Mouse (Mus musculus): ENCODE results near the gene Prrt1. TPM values are rescaled to one million over a fixed set of nuclear protein-coding genes. Genes with fewer than 3 reads are reported as not detected.

Prrt1 gene
- 10.7 and 10.8 TPM in 2 replicates for polyA plus RNA-seq (2015; fragmentation: Nextera tagmentation; extraction: Ambion mirVana)

GRCm38 (mm10) chr17:34629221-34629751 is at the start of gene Prrt1:
Gene Prrt1, plus strand, starts transcription at chr17:34629533.
- peak within 1 kb of the TSS; percentile 95 for H3K27ac ChIP-seq
- no peaks in the 10 kb centered on the region for H3K9me3 ChIP-seq
- H3K27me3 ChIP-seq (replicated peaks): peaks cover 3% of the 10 kb centered on the region; the same call in 1 of the 2 replicates
- no peaks in the 10 kb centered on the region for H3K36me3 ChIP-seq (replicated peaks)
- peak within 1 kb of the TSS; percentile 71 for H3K4me3 ChIP-seq
- H3K4me2 ChIP-seq: peak within 1 kb of the TSS; percentile 89
- peaks cover 58% of the 10 kb centered on the region for H3K4me1 ChIP-seq
- H3K9ac ChIP-seq: peak within 1 kb of the TSS; percentile 63
- under 1% methylated on average over 16 of the region's 16 CpGs for WGBS
- ATAC-seq (replicated peaks): peak; percentile 46

- no peak overlapping the region for H3K27ac ChIP-seq
- 86% methylated on average over 12 of the region's 12 CpGs for WGBS
- no peak overlapping the region for H3K4me2 ChIP-seq
- no peaks in the 10 kb centered on the region for H3K36me3 ChIP-seq (replicated peaks)
- no peak overlapping the region for H3K4me3 ChIP-seq
- H3K27me3 ChIP-seq (replicated peaks): no peaks in the 10 kb centered on the region
- no peaks in the 10 kb centered on the region for H3K9me3 ChIP-seq
- H3K4me1 ChIP-seq: peaks cover 11% of the 10 kb centered on the region
- no peak for ATAC-seq (replicated peaks)
- H3K9ac ChIP-seq: no peak overlapping the region
These were observed 46.8 kb upstream of the Prrt1 start for GRCm38 (mm10) chr17:34582528-34582927.

- no peak for ATAC-seq (replicated peaks)
- no peak overlapping the region for H3K27ac ChIP-seq
- no peaks in the 10 kb centered on the region for H3K36me3 ChIP-seq (replicated peaks)
- no peak overlapping the region for H3K9ac ChIP-seq
- no peaks in the 10 kb centered on the region for H3K9me3 ChIP-seq
- no peaks in the 10 kb centered on the region for H3K27me3 ChIP-seq (replicated peaks)
- peaks cover 18% of the 10 kb centered on the region for H3K4me1 ChIP-seq
- H3K4me2 ChIP-seq: no peak overlapping the region
- 54% methylated on average over 7 of the region's 7 CpGs for WGBS
- no peak overlapping the region for H3K4me3 ChIP-seq
These were observed 45.9 kb upstream of the Prrt1 start for GRCm38 (mm10) chr17:34583397-34583796.

GRCm38 (mm10) chr17:34583819-34584218 is 45.5 kb upstream of the Prrt1 start:
- 85% methylated on average over 8 of the region's 8 CpGs for WGBS
- Histone ChIP-seq H3K4me1 (peaks cover 21% of the 10 kb centered on the region), H3K27ac (no peak overlapping the region), H3K9me3 (no peaks in the 10 kb centered on the region), H3K9ac (no peak overlapping the region), H3K27me3 (replicated peaks) (no peaks in the 10 kb centered on the region), H3K36me3 (replicated peaks) (no peaks in the 10 kb centered on the region), H3K4me3 (no peak overlapping the region), H3K4me2 (no peak overlapping the region)
- no peak for ATAC-seq (replicated peaks)

GRCm38 (mm10) chr17:34585121-34585520 is 44.2 kb upstream of the Prrt1 start:
- Histone ChIP-seq H3K4me1 (peaks cover 28% of the 10 kb centered on the region), H3K36me3 (replicated peaks) (no peaks in the 10 kb centered on the region), H3K4me2 (no peak overlapping the region), H3K27ac (peak overlapping the region; percentile 100; the same call in 1 of the 2 replicates), H3K4me3 (no peak overlapping the region), H3K9me3 (no peaks in the 10 kb centered on the region), H3K27me3 (replicated peaks) (no peaks in the 10 kb centered on the region), H3K9ac (no peak overlapping the region)
- 90% methylated on average over 8 of the region's 8 CpGs for WGBS
- ATAC-seq (replicated peaks): no peak

GRCm38 (mm10) chr17:34585877-34586771 is 43.2 kb upstream of the Prrt1 start:
- no peaks in the 10 kb centered on the region for H3K36me3 ChIP-seq (replicated peaks)

GRCm38 (mm10) chr17:34586796-34587422 is 42.4 kb upstream of the Prrt1 start:
- ATAC-seq (replicated peaks): peak; percentile 81
- H3K27ac ChIP-seq: peak overlapping the region; percentile 100
- peak overlapping the region; percentile 86 for H3K9ac ChIP-seq

More at GRCm38 (mm10) chr17:34585877-34586771, 43.2 kb upstream of the Prrt1 start:
- peak overlapping the region; percentile 87 for H3K4me2 ChIP-seq
- peak overlapping the region; percentile 78 for H3K4me3 ChIP-seq
- H3K9ac ChIP-seq: peak overlapping the region; percentile 86
- no peaks in the 10 kb centered on the region for H3K9me3 ChIP-seq
- peaks cover 38% of the 10 kb centered on the region for H3K4me1 ChIP-seq
- H3K27ac ChIP-seq: peak overlapping the region; percentile 100
- no peaks in the 10 kb centered on the region for H3K27me3 ChIP-seq (replicated peaks)
- peak; percentile 16 for ATAC-seq (replicated peaks)
- 10% methylated on average over 32 of the region's 32 CpGs for WGBS

GRCm38 (mm10) chr17:34587423-34587811 is 41.9 kb upstream of the Prrt1 start:
- WGBS: under 1% methylated on average over 49 of the region's 50 CpGs
- H3K27me3 ChIP-seq (replicated peaks): no peaks in the 10 kb centered on the region
- H3K9me3 ChIP-seq: no peaks in the 10 kb centered on the region
- peak overlapping the region; percentile 87 for H3K4me2 ChIP-seq
- H3K36me3 ChIP-seq (replicated peaks): no peaks in the 10 kb centered on the region
- ATAC-seq (replicated peaks): peak; percentile 85
- peak overlapping the region; percentile 78 for H3K4me3 ChIP-seq
- H3K27ac ChIP-seq: peak overlapping the region; percentile 100
- peaks cover 44% of the 10 kb centered on the region for H3K4me1 ChIP-seq
- peak overlapping the region; percentile 86 for H3K9ac ChIP-seq

More at GRCm38 (mm10) chr17:34586796-34587422, 42.4 kb upstream of the Prrt1 start:
- H3K9me3 ChIP-seq: no peaks in the 10 kb centered on the region
- H3K4me2 ChIP-seq: peak overlapping the region; percentile 87
- H3K36me3 ChIP-seq (replicated peaks): no peaks in the 10 kb centered on the region
- H3K27me3 ChIP-seq (replicated peaks): no peaks in the 10 kb centered on the region
- H3K4me3 ChIP-seq: peak overlapping the region; percentile 78
- H3K4me1 ChIP-seq: peaks cover 44% of the 10 kb centered on the region
- WGBS: under 1% methylated on average over 38 of the region's 38 CpGs

- WGBS: 4% methylated on average over 19 of the region's 19 CpGs
- Histone ChIP-seq H3K4me1 (peaks cover 44% of the 10 kb centered on the region), H3K27me3 (replicated peaks) (no peaks in the 10 kb centered on the region), H3K9ac (peak overlapping the region; percentile 86), H3K27ac (peak overlapping the region; percentile 100), H3K36me3 (replicated peaks) (no peaks in the 10 kb centered on the region), H3K4me2 (peak overlapping the region; percentile 87), H3K4me3 (peak overlapping the region; percentile 78), H3K9me3 (no peaks in the 10 kb centered on the region)
- ATAC-seq (replicated peaks): no peak
These were observed 41.5 kb upstream of the Prrt1 start for GRCm38 (mm10) chr17:34587814-34588213.

GRCm38 (mm10) chr17:34588767-34589166 is 40.6 kb upstream of the Prrt1 start:
- 72% methylated on average over 3 of the region's 3 CpGs for WGBS
- no peak for ATAC-seq (replicated peaks)
- Histone ChIP-seq H3K36me3 (replicated peaks) (no peaks in the 10 kb centered on the region), H3K27me3 (replicated peaks) (no peaks in the 10 kb centered on the region), H3K4me2 (0 out of 2 replicates have a peak overlapping the region, but pooled peaks have one; percentile 14), H3K9me3 (no peaks in the 10 kb centered on the region), H3K27ac (no peak overlapping the region), H3K4me1 (peaks cover 49% of the 10 kb centered on the region), H3K9ac (no peak overlapping the region), H3K4me3 (no peak overlapping the region)

GRCm38 (mm10) chr17:34589206-34589605 is 40.1 kb upstream of the Prrt1 start:
- Histone ChIP-seq H3K9ac (no peak overlapping the region), H3K27me3 (replicated peaks) (no peaks in the 10 kb centered on the region), H3K9me3 (no peaks in the 10 kb centered on the region), H3K4me1 (peaks cover 53% of the 10 kb centered on the region), H3K27ac (no peak overlapping the region), H3K4me2 (no peak overlapping the region), H3K36me3 (replicated peaks) (no peaks in the 10 kb centered on the region), H3K4me3 (no peak overlapping the region)
- 37% methylated on average over 7 of the region's 7 CpGs for WGBS
- ATAC-seq (replicated peaks): no peak

- Histone ChIP-seq H3K27me3 (replicated peaks) (no peaks in the 10 kb centered on the region), H3K9ac (peak within 1 kb of the TSS; percentile 12; the same call in 1 of the 2 replicates), H3K4me3 (no peak within 1 kb of the TSS), H3K4me2 (peak within 1 kb of the TSS; percentile 90; the same call in 1 of the 2 replicates), H3K27ac (peak within 1 kb of the TSS; percentile 98), H3K9me3 (no peaks in the 10 kb centered on the region), H3K36me3 (replicated peaks) (no peaks in the 10 kb centered on the region), H3K4me1 (peaks cover 58% of the 10 kb centered on the region)
- ATAC-seq (replicated peaks): no peak
- WGBS: 29% methylated on average over 7 of the region's 7 CpGs
These were observed 39.6 kb upstream of the Prrt1 start, which contains the start of gene Gpsm3 for GRCm38 (mm10) chr17:34589681-34590101. Gene Gpsm3, plus strand, starts transcription at chr17:34589806.

Data from midbrain, embryonic 15.5 days (tissue).